Mouse (Mus musculus): ENCODE data around the gene Gpr183. TPM values are rescaled to one million over a fixed set of nuclear protein-coding genes. Genes with fewer than 3 reads are reported as not detected.

Gpr183 gene
- total RNA-seq, 2 experiments from 2014 or later: 1.3 TPM

DNA sequence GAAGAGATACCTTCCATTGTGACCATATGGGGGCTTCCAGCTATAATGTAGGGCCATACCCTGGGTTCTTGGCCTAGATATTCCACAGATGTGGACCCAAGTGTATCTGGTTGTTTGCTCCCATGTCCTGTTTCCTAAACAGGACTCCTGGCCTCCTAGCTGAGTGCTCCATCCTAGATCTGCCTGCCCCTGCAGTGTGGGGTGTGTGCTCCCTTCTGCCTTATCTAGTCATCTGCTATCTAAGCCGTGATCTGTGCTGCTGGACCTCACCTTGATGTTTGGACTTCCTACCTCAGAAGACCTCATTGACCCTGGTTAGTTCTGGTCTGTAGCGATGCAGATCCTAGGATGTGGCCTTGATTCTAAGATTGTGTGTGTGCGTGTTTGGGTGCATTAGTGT, 24.9 kb upstream of the Gpr183 start:
- intact Hi-C loops (cut with DNase I): no loop called here
- no peak for DNase-seq

DNA sequence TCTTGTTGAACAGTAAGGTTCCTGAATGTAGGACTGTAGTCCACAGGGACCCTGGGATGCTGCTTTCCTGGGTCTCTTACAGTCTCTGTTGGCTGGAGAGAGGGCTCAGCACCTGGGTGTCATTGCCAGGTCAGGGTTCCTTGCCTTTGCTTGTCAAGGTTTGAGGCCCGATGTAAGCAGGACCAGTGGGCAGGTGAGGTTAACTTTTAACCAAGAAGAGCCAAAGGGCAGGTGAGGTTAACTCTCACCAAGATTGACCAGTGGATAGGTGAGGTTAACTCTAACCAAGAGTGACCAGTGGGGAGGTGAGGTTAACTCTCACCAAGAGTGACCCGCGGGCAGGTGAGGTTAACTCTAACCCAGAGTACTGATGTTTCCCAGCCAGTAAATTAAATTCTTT, 24.3 kb upstream of the Gpr183 start:
- no peak for DNase-seq
- intact Hi-C loops (cut with DNase I): no loop called here

DNA sequence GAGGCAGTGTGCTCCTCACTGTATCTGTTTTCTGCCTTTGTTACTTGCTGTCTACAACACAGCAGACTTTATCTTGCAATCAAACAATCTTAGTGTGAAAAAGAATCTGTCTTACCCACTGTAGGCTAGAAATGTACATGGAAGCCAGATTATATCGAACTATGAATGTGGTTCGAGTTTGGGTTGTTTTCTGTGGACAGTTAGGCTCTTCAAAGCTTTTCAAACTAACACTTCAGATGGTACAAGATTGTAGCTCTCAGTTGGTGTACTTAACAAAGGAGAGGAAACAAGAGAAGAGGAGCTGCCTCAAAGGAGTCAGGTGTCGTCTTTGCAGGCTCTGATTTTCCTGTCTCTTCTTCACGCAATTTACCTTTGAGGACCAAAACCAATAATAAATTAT, 22.7 kb upstream of the Gpr183 start:
- DNase-seq: no peak
- intact Hi-C loops (cut with DNase I): no loop called here

DNA sequence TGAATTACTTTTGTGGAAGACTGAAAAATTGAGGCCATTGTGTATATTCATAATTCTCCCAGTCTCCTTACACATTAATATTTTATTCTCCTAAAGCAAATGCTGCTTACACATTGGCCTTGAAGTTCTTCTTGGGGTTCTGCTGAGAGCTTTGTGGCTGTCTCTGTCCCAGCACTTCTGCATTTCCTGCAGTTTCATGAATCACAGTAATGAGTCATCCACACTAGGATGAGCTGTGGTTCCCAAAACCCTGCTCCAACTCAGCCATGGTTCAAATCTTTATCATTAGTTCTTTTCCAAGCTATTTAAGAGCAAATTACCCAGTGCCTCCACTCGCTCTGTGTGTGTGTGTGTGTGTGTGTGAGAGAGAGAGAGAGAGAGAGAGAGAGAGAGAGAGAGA, 22.3 kb upstream of the Gpr183 start:
- intact Hi-C loops (cut with DNase I): no loop called here
- DNase-seq: no peak

DNA sequence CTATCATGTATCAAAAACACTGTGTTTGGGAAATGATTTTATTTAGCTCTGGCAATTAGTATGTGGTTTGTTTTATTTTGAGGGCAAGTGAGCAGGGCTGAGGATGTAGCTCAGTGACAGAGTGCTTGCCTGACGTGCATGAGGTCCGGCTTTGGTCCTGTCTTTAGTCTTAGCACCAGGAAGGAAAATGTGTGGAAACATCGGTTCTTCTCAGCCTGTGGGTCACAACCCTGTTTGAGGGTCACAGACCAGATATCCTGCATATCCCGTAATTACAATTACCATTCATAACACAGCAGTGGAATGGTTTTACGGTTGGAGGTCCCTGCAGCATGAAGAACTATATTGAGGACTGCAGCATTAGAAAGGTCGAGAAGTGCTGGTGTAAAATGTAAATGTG, 21.0 kb upstream of the Gpr183 start:
- intact Hi-C loops (cut with DNase I): no loop called here
- DNase-seq: peak in 1 of 2 experiments; percentile 20

DNA sequence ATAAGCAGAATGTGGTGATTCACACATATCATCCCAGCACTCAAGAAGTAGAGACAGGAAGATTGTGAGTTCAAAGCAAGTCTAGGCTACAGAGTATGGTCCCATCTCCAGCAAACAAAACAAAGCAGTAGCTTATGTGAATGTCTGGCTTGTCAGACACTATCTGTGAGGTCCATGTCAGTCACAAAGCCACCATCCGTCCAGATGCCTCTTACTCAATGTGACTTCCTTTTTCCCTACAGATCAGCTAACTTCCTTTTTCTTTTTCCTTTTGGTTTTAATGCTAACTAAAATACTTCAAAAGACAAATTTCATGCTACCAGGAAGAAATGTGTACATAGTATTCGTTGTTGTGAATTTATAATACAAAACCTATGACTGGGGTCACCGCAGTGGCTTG, 20.5 kb upstream of the Gpr183 start:
- DNase-seq: no peak
- intact Hi-C loops (cut with DNase I): no loop called here

DNA sequence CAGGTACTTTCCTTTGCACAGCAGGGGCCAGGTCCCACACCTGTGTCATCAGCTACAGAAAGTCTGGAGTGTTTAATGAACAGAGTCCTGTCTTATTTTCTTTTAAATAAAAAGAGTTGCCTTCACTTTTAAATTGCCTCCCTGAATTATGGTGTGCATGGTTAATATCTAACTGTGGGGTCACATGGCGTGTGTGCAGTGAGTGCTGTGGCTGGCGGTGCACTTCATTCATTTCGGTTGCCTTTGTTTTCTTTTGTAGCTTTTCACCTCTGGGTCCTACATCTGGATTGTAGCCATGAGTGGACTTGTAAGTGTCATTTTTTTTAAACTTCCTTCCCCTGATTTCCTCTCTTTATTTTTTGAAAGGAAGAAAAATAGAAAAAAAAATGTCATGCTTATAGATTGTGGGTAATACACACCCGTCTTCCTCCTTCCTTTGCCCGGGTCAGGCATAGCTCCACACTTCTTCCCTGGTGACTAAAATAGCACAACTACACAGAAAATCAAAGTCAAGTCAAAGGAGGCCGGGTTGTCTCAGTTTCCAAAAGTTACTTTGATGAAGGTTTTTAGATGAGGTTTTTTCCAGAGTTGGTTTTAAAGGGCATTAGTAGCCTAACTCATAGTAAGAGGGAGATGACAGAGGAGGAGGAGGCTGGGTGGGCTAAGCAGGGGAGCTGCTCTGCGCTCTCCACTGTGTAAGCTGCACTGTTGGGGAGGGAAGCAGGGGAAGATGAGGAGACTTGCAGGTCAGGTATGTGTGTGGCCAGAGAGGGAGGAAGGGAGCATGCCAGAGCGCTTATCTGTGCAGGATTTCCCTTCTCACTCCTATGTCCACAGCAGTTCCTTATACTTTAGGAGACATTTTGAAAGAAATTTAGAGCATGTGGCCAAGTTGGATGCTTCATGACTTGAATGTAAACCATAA, 18.3 kb upstream of the Gpr183 start:
- intact Hi-C loops (cut with DNase I): loop anchor here (2.0 kb wide), 1 partner anchor 44 kb away; no protein-coding TSS in a partner anchor
- no peak for DNase-seq

DNA sequence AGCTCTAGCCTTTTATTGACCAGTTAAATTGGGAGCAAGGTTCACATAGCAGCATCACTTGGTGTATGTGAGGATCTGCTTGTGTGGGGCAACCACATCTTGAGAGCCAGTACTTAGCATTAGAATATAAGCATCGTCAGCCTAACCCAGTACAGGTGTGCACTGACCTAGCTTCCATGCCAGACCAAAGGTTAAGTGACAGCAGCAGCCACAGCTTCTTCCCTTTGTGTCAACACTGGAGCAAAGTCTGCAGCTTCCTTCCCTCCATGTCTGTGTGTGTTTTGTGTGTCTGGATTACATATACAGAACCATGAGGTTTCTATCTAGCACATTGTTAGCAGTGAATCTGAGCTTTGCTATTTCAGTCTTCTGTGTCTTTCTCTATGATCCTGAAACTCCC, 16.5 kb upstream of the Gpr183 start:
- intact Hi-C loops (cut with DNase I): loop anchor here (2.0 kb wide), 1 partner anchor 15 kb away; no protein-coding TSS in a partner anchor
- DNase-seq: no peak

DNA sequence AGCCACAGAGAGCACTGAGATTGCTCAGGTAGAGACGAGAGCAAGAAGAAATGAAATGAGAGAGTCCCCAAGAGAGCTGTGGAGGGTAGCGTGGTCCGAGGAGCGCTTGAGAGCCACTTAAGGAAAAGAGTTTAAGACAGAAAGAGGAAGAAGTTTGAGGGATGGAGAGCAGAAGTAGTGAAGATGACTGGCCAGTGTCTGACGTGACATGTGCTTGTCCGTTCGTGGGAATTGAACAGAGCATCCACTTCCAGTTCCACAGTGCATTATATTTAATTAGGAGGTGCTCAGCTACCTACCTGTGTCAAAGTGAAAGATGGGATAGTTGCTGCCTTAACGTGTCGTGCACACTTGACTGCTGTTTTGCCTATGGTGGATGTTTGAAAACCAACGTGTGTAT, 8.1 kb upstream of the Gpr183 start:
- intact Hi-C loops (cut with DNase I): no loop called here
- DNase-seq: no peak

DNA sequence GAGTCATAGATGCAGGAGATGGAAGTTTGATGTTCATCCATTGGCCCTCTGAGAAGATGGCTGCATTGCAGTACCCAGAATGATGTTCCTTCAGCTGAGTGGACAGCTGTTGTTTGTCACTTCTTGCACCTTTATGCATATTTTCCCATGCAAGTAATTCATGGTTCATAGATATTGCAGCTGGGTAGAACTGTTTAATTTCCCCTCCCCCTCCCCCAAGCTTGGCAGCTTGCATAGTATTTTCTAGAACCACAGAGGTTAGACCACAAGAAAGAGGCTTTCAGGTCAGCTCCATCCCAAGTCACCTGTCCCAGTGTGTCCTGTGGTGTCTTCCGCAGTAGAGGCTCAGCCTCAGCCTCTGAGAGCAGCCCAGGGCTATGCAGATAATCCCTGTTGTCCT, 5.4 kb upstream of the Gpr183 start:
- intact Hi-C loops (cut with DNase I): no loop called here
- no peak for DNase-seq

DNA sequence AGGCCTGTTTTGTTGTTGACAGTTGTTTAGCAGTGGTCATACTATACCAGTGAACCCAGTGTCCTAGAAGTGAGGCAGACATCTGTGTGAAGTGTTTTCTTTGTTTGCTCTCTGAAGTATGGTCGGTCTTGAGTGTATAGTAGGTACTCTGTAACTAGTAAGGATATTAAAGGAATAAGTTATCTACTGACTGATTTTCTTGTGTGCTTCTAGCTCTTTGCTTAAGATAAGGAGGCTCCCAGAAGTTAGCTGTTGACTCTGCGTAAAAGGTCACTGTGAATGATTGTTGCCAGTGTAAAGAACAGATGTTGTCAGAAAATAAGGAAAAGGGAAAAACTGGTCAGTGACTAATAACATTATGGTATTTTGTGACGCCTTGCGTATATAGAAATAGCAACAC, 2.1 kb upstream of the Gpr183 start:
- intact Hi-C loops (cut with DNase I): loop anchor here (2.0 kb wide), 1 partner anchor 14 kb away; no protein-coding TSS in a partner anchor

DNA sequence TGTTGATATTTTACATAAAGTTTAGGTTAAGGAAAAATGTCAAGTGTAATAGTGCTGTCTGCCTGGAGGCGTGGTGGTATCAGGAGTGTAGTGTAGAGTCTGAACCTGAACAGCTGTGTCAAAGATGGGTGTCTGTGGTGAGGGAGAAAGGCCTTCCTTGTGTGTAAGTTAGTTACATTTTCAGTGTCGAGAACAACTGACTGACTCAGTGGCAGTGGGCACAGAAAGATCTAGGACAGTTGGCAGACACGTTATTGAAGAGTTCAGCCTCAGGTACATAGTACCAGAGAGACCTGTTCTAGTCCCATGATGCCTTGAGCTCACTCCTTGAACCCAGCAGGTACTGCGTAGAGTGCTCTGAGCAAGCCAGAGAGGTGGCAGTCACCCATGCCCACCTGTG, 466 bp upstream of the Gpr183 start:
- no peak for DNase-seq
- intact Hi-C loops (cut with DNase I): no loop called here

More for the DNA sequence above, 2.1 kb upstream of the Gpr183 start:
- no peak for DNase-seq

DNA sequence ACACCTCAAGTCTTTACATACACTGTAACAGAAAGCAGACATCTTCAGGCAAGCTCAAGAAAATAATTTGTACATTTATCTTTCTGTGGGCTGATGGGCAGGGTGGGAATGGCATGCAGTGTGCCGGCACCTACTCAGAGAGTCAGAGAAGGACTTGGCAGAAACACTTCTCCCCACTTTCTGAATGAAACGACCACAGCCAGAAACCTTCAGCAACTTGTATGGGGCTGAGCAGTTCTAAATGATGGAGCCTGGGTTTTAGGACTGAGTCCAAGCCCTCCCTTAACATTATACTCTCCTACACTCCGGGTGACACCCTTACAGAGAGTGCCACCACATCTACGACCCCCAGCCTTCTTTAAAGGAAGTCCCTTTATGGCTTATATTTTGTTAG, 1.1 kb downstream of the Gpr183 start:
- DNase-seq: no peak
- intact Hi-C loops (cut with DNase I): no loop called here

DNA sequence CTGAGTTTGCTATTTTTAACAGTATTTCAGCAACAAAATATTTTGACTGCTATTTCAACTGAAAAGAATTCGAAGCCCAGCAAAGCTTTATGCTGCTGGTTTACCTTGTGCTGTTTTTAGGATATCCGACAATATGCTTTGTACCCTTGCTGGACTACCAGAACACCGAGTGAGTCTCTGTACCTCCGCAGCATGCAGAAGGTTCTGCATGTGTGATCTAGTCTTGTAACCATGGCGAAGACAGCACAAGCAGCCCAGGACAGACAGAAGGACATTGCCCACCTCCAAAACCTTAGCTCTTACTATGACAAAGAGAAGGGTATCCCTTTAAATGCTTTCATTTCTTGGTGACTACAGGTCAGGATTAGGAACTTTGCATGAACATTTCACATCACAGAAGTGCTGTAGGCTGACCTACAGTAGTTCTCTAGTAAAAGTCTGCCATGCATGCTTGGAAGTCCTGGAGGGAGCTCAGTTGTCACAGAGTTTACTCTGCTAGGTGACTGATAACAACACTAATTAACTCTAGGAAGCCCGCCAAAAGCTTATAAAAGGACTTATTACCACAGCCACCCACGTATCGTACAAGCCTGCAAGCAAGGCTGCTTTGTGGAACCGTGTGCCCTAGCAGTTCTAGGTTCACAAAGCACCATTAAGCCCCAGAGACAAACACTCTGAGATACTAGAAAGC, 1.6 kb downstream of the Gpr183 start:
- intact Hi-C loops (cut with DNase I): no loop called here
- DNase-seq: peak; percentile 36 to 39

DNA sequence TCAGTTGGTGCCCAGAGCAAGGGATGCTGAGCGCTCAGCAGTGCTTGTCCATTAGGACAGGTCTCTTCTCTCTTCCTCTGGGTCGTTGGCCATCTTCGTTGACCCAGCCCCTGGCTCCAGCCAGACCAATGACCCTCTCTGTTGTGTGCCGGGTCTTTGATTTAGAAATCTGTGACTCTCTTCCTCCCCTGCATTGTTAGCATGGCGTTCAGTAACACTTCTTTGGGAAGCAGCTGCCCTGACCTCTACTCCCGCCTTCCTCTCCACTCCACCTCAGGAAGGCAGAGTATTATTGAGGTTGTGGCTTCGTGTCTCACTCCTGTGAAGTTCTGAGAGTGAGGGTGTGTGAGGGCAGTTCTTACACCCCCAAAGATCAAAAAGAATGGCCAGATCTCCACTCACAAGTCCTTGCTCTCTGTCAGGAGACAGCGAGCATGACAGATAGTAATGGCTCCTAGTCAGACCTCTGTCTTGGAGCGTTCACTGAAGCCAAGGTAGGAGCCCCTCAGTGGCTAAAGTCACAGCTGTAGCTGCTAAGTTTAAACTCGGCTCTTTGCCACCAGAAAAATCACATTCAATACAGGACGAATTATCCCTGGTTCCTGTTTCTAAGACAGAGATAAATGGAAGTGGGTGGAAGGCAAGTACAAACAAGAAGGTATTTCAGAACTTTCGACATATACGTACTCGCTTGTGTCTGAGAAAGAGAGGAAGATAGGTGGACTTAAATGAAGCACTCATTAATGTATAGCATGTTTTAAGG, 2.7 kb downstream of the Gpr183 start:
- DNase-seq: peak; percentile 27 to 35
- intact Hi-C loops (cut with DNase I): no loop called here

DNA sequence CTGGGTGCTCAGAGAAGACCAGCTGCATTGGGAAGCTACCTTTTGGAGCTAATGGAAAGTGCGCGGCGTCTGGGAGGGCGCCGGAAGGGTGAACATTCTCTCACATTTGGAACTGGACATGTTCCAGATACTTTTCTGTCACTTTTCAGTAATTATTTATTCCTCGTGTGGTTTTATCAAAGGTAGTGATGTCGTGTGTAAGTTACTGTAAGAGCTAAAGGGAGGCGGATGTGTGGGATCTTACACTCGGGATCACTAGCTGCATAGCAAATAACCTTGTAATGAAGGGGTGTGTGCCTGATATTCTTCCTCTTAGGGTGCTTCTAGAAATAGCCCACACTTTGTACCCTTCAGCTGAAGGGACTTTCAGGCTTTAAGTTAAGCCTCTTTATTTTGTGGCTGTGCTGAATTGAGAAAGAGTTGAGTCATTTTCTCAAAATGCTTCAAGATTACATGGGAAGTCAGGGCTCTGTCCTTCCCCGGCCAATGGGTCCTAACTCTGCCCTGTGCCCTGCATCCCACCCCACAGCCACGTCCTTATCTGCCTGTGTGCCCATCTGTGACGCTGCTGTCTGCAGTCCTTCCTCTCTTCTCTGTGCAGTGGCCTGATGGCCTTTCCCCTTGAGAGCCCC, 3.4 kb downstream of the Gpr183 start:
- intact Hi-C loops (cut with DNase I): no loop called here
- DNase-seq: no peak

DNA sequence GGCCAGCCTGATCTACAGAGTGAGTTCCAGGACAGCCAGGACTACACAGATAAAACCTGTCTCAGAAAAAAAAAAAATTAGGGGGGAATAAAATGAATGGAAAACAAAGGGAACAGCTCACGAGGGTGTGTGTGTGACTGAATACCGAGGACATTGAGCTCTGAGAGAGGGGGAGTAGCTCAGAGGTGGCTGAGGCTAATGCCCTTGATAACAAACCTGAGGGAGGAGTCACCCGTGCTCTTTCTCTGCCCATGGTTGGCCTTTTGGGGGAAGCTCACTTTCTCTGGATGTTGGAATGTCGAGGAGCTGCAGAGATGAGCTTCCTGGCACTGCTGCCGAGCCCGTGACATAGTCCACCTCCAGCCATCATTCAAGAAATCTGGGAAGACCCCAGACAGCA, 4.0 kb downstream of the Gpr183 start:
- intact Hi-C loops (cut with DNase I): no loop called here
- no peak for DNase-seq

DNA sequence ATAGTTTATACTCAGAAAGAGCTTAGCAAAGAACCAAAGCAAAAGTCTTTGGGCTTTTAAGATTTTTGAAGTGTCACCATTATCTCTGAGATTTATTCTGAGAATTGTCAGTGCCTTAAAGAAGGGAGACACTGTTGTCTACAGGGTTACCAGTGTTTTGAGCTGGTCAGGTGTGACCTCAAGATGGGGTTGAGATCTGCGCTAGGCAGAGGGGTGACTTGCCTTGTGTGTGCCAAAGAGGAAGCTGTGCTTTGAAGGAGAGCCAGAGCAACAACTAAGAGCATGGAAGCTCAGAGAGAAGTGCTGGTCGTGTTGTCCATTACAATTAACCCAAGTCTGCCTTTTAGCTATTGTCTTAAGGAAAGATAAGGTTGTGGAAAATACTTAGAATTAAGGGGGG, 4.5 kb downstream of the Gpr183 start:
- DNase-seq: no peak
- intact Hi-C loops (cut with DNase I): no loop called here

DNA sequence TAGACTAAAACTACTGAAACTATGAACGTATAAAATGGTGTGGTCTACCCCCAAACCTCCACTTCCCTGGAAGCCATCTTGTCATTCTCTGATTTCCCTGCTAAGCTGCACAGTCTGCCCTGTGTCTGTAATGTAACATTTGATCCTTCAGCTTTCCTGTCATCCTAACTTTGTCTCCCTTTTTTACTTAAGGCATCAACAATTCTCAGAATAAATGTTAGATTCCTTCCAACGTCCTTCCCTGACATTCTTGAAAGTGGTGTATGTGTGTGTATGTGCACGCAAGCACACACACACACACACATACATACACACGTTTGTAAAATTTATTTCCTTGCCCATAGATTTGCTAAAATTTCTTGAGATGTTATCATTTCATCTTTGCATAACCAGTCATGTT, 5.0 kb downstream of the Gpr183 start:
- intact Hi-C loops (cut with DNase I): no loop called here
- no peak for DNase-seq

DNA sequence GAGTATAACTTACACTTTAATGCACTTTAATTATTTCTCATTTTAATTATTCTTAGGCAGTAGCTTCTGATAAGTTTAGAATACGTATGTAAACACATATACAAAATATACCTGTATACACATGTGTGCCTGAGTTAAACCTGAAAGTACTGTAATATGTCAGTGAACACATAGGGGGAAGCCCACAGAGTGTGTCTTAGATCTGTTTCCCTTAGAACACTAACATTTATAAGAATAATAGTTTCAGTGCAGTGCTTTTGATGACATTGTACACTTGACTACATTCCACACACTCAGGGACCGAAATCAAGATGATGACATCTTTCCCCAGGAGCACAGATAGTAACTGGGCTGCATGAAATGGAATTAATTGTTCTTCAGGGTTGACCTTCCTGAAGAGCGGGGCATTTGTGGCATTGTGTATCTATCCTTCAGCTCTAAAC, 5.4 kb downstream of the Gpr183 start:
- intact Hi-C loops (cut with DNase I): no loop called here

More for the DNA sequence above, 5.4 kb downstream of the Gpr183 start:
- DNase-seq: no peak
